Mouse (Mus musculus): ENCODE data around the gene Ddx60. TPM values are rescaled to one million over a fixed set of nuclear protein-coding genes. Genes with fewer than 3 reads are reported as not detected.

Ddx60 gene
- polyA plus RNA-seq (2012) = not detected in 2 replicates

- TF ChIP-seq GATA1 (IDR thresholded peaks at IDR 0.05; ENCODE audit: low read length) = no peak
Measured at GRCm38 (mm10) chr8:61927777-61928494, at the start of gene Ddx60. Gene Ddx60, plus strand, starts transcription at chr8:61928087.

GRCm38 (mm10) chr8:61894062-61894461, 33.8 kb upstream of the Ddx60 start:
- no peak for TF ChIP-seq GATA1 (IDR thresholded peaks at IDR 0.05; ENCODE audit: low read length)

GRCm38 (mm10) chr8:61896742-61897141, 31.1 kb upstream of the Ddx60 start:
- TF ChIP-seq GATA1 (IDR thresholded peaks at IDR 0.05; ENCODE audit: low read length) = no peak

GRCm38 (mm10) chr8:61897402-61897801, 30.5 kb upstream of the Ddx60 start:
- TF ChIP-seq GATA1 (IDR thresholded peaks at IDR 0.05; ENCODE audit: low read length) = no peak

GRCm38 (mm10) chr8:61901028-61901717, 26.7 kb upstream of the Ddx60 start:
- no peak for TF ChIP-seq GATA1 (IDR thresholded peaks at IDR 0.05; ENCODE audit: low read length)

GRCm38 (mm10) chr8:61902521-61902920, 25.4 kb upstream of the Ddx60 start, which contains the start of gene Palld:
Gene Palld, minus strand, starts transcription at chr8:61902690.
- TF ChIP-seq GATA1 (IDR thresholded peaks at IDR 0.05; ENCODE audit: low read length) = no peak

- no peak for TF ChIP-seq GATA1 (IDR thresholded peaks at IDR 0.05; ENCODE audit: low read length)
Measured at GRCm38 (mm10) chr8:61908303-61909215, 19.3 kb upstream of the Ddx60 start.

GRCm38 (mm10) chr8:61909313-61909712, 18.6 kb upstream of the Ddx60 start:
- TF ChIP-seq GATA1 (IDR thresholded peaks at IDR 0.05; ENCODE audit: low read length) = no peak

- TF ChIP-seq GATA1 (IDR thresholded peaks at IDR 0.05; ENCODE audit: low read length) = no peak
Measured at GRCm38 (mm10) chr8:61912817-61913216, 15.1 kb upstream of the Ddx60 start.

- TF ChIP-seq GATA1 (IDR thresholded peaks at IDR 0.05; ENCODE audit: low read length) = no peak
Measured at GRCm38 (mm10) chr8:61913957-61914356, 13.9 kb upstream of the Ddx60 start.

GRCm38 (mm10) chr8:61917287-61917686, 10.6 kb upstream of the Ddx60 start:
- no peak for TF ChIP-seq GATA1 (IDR thresholded peaks at IDR 0.05; ENCODE audit: low read length)

- no peak for TF ChIP-seq GATA1 (IDR thresholded peaks at IDR 0.05; ENCODE audit: low read length)
Measured at GRCm38 (mm10) chr8:61919145-61919788, 8.6 kb upstream of the Ddx60 start.

GRCm38 (mm10) chr8:61920389-61920788, 7.5 kb upstream of the Ddx60 start:
- TF ChIP-seq GATA1 (IDR thresholded peaks at IDR 0.05; ENCODE audit: low read length) = no peak

GRCm38 (mm10) chr8:61921454-61922054, 6.3 kb upstream of the Ddx60 start:
- no peak for TF ChIP-seq GATA1 (IDR thresholded peaks at IDR 0.05; ENCODE audit: low read length)

- TF ChIP-seq GATA1 (IDR thresholded peaks at IDR 0.05; ENCODE audit: low read length) = no peak
Measured at GRCm38 (mm10) chr8:61924518-61924917, 3.4 kb upstream of the Ddx60 start.
